Mouse (Mus musculus): ENCODE measurements around the gene Gm19668. TPM values are rescaled to one million over a fixed set of nuclear protein-coding genes. Genes with fewer than 3 reads are reported as not detected.
"Not testable (repeated sequence)": the region's sequence is repeated elsewhere in the genome, so short reads cannot be mapped to it uniquely, and the experiment has no call there.

Gene Gm19668
- total and polyA plus RNA-seq, 2 experiments from 2014 or later, result not detected

DNA sequence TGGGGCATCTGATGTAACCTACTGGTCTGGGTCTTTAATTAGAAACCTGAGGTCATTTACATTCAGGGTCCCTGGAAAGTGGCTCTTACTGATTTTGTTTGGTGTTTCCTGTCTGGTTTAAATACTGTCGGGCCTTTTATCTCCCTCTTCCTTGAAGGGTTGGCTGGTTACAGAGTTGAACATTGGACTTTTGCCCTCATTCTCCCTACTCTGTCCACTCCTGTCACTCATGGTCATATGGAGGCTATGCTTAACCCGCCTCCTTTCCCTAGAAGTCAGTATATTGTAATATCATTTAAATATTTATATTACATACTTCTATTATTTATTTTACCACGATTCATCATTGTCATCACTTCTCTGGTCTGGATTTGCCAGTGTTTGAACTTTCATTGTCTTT lies 5.2 kb upstream of the Gm19668 start:
- WGBS, result 57% methylated on average over 3 of the region's 3 CpGs
- H3K9me3 ChIP-seq (replicated peaks; ENCODE audit: control insufficient read depth, low read length), result no peaks in the 10 kb centered on the region
- H3K27me3 ChIP-seq (ENCODE audit: control insufficient read depth, insufficient read depth, low read length), result no peaks in the 10 kb centered on the region
- no peaks in the 10 kb centered on the region for H3K36me3 ChIP-seq (replicated peaks; ENCODE audit: control insufficient read depth, insufficient read depth, low read length)
- H3K4me3 ChIP-seq (ENCODE audit: low read depth, low read length), result no peak overlapping the region
- no peak for TF ChIP-seq EP300 (IDR thresholded peaks at IDR 0.05; ENCODE audit: low read depth)
- no peak for TF ChIP-seq CTCF (IDR thresholded peaks at IDR 0.05; ENCODE audit: low read depth)
- DNase-seq (ENCODE audit: low spot score) (no peak), ATAC-seq (ENCODE audit: insufficient read depth, low read depth) (no peak)
- no peak overlapping the region for H3K4me2 ChIP-seq (ENCODE audit: low read depth, low read length)
- H3K4me1 ChIP-seq (ENCODE audit: control insufficient read depth, insufficient read depth), result no peaks in the 10 kb centered on the region
- H3K27ac ChIP-seq (ENCODE audit: low read depth), result no peak overlapping the region
- H3K9ac ChIP-seq (replicated peaks; ENCODE audit: low read depth, low read length), result no peak overlapping the region

DNA sequence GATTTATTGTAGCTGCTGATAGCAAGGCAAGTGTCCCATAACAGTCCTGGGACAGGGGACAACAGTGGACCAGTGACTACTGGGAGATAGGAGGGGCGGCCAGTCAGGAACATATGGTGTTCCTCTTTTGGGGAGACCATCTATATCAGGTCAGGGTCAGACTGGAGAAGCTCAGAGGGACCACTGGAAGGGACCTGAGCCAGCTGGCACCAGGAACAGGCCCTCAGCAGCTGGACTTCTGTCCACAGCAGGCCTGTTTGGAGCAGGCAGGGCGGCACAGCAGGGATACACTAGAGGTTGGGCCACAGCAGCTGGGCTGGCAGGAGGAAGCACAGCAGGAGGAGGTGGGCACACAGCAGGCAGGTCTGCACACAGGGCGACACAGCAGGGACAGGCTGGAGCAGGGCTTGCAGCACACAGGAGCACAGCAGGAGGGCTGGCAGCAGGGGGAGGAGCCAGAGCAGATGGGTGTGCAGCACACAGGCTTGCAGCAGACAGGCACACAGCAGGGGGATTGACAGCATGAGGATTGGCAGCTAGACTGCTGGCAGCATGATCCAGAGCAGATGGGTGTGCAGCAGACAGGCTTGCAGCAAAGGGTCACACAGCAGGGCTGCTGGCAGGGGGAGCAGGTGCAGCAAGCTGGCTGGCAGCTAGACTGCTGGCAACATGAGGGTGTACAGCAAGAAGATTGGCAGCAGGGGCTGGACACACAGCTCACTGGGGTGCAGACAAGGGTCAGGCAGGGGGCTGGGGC lies 591 bp downstream of the Gm19668 start:
- not testable (repeated sequence) for H3K27me3 ChIP-seq (ENCODE audit: control insufficient read depth, insufficient read depth, low read length); H3K36me3 ChIP-seq (replicated peaks; ENCODE audit: control insufficient read depth, insufficient read depth, low read length); H3K4me3 ChIP-seq (ENCODE audit: low read depth, low read length); H3K27ac ChIP-seq (ENCODE audit: low read depth); H3K4me1 ChIP-seq (ENCODE audit: control insufficient read depth, insufficient read depth); H3K4me2 ChIP-seq (ENCODE audit: low read depth, low read length); H3K9me3 ChIP-seq (replicated peaks; ENCODE audit: control insufficient read depth, low read length); DNase-seq (ENCODE audit: low spot score); H3K9ac ChIP-seq (replicated peaks; ENCODE audit: low read depth, low read length)
- ATAC-seq (ENCODE audit: insufficient read depth, low read depth), result peak; percentile 17; the same call in 1 of the 2 replicates
- WGBS, result 30% methylated on average over 3 of the region's 3 CpGs

DNA sequence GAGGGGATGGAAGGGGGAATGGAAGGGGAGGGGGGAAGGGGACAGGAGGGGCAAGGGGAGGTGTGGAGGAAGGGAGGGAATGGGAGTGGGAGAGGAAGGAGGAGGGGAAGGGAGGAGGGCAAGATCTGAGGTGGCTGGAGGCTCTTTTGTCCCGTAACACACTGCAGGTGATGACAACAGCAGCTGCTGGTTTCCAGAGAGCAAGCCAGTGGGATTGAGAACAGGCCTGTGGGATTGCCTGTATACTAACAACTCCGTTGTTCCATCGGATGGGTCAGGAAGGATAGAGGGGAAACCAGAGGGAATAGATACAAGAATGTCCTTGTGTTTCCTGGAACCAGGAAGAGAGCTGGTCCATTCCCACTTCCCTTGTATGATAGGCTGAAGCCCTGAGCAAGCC lies 1.3 kb downstream of the Gm19668 start:
- ATAC-seq (ENCODE audit: insufficient read depth, low read depth), result peak; percentile 39
- WGBS, result 14% methylated on average over 3 of the region's 3 CpGs
- no peaks in the 10 kb centered on the region for H3K36me3 ChIP-seq (replicated peaks; ENCODE audit: control insufficient read depth, insufficient read depth, low read length)
- DNase-seq (ENCODE audit: low spot score), result peak; percentile 47
- TF ChIP-seq CTCF (IDR thresholded peaks at IDR 0.05; ENCODE audit: low read depth) (no peak), EP300 (IDR thresholded peaks at IDR 0.05; ENCODE audit: low read depth) (no peak)
- H3K27me3 ChIP-seq (ENCODE audit: control insufficient read depth, insufficient read depth, low read length), result no peaks in the 10 kb centered on the region
- H3K9ac ChIP-seq (replicated peaks; ENCODE audit: low read depth, low read length), result no peak overlapping the region
- no peaks in the 10 kb centered on the region for H3K9me3 ChIP-seq (replicated peaks; ENCODE audit: control insufficient read depth, low read length)
- no peak overlapping the region for H3K4me2 ChIP-seq (ENCODE audit: low read depth, low read length)
- H3K27ac ChIP-seq (ENCODE audit: low read depth), result no peak overlapping the region
- no peaks in the 10 kb centered on the region for H3K4me1 ChIP-seq (ENCODE audit: control insufficient read depth, insufficient read depth)
- no peak overlapping the region for H3K4me3 ChIP-seq (ENCODE audit: low read depth, low read length)

GRCm38 (mm10) chr10:77794976-77795375 lies 4.0 kb downstream of the Gm19668 start, which contains the start of gene Gm9639:
Gene Gm9639 (minus strand): TSS chr10:77795076.
- H3K4me1 ChIP-seq (ENCODE audit: control insufficient read depth, insufficient read depth), result no peaks in the 10 kb centered on the region
- no peaks in the 10 kb centered on the region for H3K9me3 ChIP-seq (replicated peaks; ENCODE audit: control insufficient read depth, low read length)
- H3K27me3 ChIP-seq (ENCODE audit: control insufficient read depth, insufficient read depth, low read length), result no peaks in the 10 kb centered on the region
- H3K27ac ChIP-seq (ENCODE audit: low read depth), result no peak within 1 kb of the TSS
- no peak for DNase-seq (ENCODE audit: low spot score)
- no peak for TF ChIP-seq CTCF (IDR thresholded peaks at IDR 0.05; ENCODE audit: low read depth)
- TF ChIP-seq EP300 (IDR thresholded peaks at IDR 0.05; ENCODE audit: low read depth), result no peak
- no peak within 1 kb of the TSS for H3K9ac ChIP-seq (replicated peaks; ENCODE audit: low read depth, low read length)
- 63% methylated on average over 2 of the region's 2 CpGs for WGBS
- H3K4me2 ChIP-seq (ENCODE audit: low read depth, low read length), result no peak within 1 kb of the TSS
- no peak for ATAC-seq (ENCODE audit: insufficient read depth, low read depth)
- no peaks in the 10 kb centered on the region for H3K36me3 ChIP-seq (replicated peaks; ENCODE audit: control insufficient read depth, insufficient read depth, low read length)
- H3K4me3 ChIP-seq (ENCODE audit: low read depth, low read length), result no peak within 1 kb of the TSS

DNA sequence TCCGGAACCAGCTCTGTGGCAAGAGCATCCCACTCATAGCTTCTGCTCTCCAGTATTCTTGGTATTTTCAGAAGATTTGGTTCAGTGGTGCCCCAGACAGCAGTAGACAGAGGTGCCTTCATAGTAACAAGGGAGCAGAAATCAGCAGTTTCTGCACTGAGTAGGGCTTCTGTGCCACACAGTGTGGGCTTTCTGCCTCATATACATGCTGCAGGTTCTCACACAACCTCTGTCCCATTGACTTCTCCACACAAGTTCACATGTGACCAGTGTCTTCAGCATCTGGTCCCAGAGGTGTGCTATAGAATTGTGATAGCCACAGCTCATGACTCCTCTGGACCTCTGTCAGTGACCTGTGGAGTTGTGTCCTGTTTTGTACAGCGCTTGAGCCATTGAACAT lies 10.3 kb downstream of the Gm19668 start:
- WGBS, result 85% methylated on average over 2 of the region's 2 CpGs
- no peaks in the 10 kb centered on the region for H3K36me3 ChIP-seq (replicated peaks; ENCODE audit: control insufficient read depth, insufficient read depth, low read length)
- no peak for ATAC-seq (ENCODE audit: insufficient read depth, low read depth)

DNA sequence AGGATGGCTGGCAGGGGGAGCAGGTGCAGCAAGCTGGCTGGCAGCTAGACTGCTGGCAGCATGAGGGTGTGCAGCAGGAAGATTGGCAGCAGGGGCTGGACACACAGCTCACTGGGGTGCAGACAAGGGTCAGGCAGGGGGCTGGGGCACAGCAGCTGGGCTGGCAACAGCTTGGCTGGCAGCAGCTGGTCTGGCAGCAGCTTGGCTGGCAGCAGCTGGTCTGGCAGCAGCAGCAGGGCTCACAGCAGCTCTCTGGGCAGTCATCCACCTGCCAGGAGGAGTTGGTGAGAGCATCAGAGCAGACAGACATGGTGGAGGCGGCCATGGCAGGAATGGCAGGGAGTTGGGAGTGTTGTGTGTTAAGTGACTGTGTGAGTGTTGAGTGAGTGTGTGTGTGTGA lies 11.1 kb downstream of the Gm19668 start, which contains the start of gene Gm7137:
TSS of gene Gm7137 (minus strand) at position 325 of the 400 bp plus-strand sequence.
- not testable (repeated sequence) for H3K9ac ChIP-seq (replicated peaks; ENCODE audit: low read depth, low read length); H3K4me2 ChIP-seq (ENCODE audit: low read depth, low read length); ATAC-seq (ENCODE audit: insufficient read depth, low read depth); H3K9me3 ChIP-seq (replicated peaks; ENCODE audit: control insufficient read depth, low read length); H3K27ac ChIP-seq (ENCODE audit: low read depth); H3K36me3 ChIP-seq (replicated peaks; ENCODE audit: control insufficient read depth, insufficient read depth, low read length); H3K27me3 ChIP-seq (ENCODE audit: control insufficient read depth, insufficient read depth, low read length); H3K4me3 ChIP-seq (ENCODE audit: low read depth, low read length); DNase-seq (ENCODE audit: low spot score); H3K4me1 ChIP-seq (ENCODE audit: control insufficient read depth, insufficient read depth)
- WGBS, result 60% methylated on average over 1 of the region's 1 CpGs

More for the DNA sequence above, 10.3 kb downstream of the Gm19668 start:
- TF ChIP-seq EP300 (IDR thresholded peaks at IDR 0.05; ENCODE audit: low read depth), result no peak
- TF ChIP-seq CTCF (IDR thresholded peaks at IDR 0.05; ENCODE audit: low read depth), result no peak
- Histone ChIP-seq H3K27ac (ENCODE audit: low read depth) (no peak overlapping the region), H3K4me1 (ENCODE audit: control insufficient read depth, insufficient read depth) (no peaks in the 10 kb centered on the region), H3K9me3 (replicated peaks; ENCODE audit: control insufficient read depth, low read length) (no peaks in the 10 kb centered on the region), H3K9ac (replicated peaks; ENCODE audit: low read depth, low read length) (no peak overlapping the region), H3K4me2 (ENCODE audit: low read depth, low read length) (no peak overlapping the region), H3K4me3 (ENCODE audit: low read depth, low read length) (no peak overlapping the region), H3K27me3 (ENCODE audit: control insufficient read depth, insufficient read depth, low read length) (no peaks in the 10 kb centered on the region)
- no peak for DNase-seq (ENCODE audit: low spot score)

- not testable (repeated sequence) for H3K4me3 ChIP-seq (ENCODE audit: low read depth, low read length); H3K9me3 ChIP-seq (replicated peaks; ENCODE audit: control insufficient read depth, low read length); H3K36me3 ChIP-seq (replicated peaks; ENCODE audit: control insufficient read depth, insufficient read depth, low read length); H3K4me1 ChIP-seq (ENCODE audit: control insufficient read depth, insufficient read depth); H3K27ac ChIP-seq (ENCODE audit: low read depth); H3K9ac ChIP-seq (replicated peaks; ENCODE audit: low read depth, low read length); DNase-seq (ENCODE audit: low spot score); H3K27me3 ChIP-seq (ENCODE audit: control insufficient read depth, insufficient read depth, low read length); H3K4me2 ChIP-seq (ENCODE audit: low read depth, low read length)
- peak; percentile 88 for ATAC-seq (ENCODE audit: insufficient read depth, low read depth)
- WGBS, result 10% methylated on average over 1 of the region's 3 CpGs
These were observed 15.5 kb downstream of the Gm19668 start for GRCm38 (mm10) chr10:77783396-77783795.

DNA sequence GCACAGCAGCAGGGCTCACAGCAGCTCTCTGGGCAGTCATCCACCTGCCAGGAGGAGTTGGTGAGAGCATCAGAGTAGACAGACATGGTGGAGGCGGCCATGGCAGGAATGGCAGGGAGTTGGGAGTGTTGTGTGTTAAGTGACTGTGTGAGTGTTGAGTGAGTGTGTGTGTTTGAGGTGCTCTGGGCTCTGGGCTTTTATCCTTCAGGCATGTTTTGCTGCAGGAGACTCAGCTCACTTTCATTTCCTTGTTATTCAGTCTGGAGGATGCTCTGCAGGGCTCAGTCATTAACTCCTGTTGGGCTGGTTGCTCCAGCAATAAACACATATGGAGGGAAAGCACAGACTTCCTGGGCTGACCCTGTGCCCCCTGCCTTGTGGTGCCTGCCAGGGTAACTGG lies 16.5 kb downstream of the Gm19668 start, which contains the start of gene Gm3250:
TSS of gene Gm3250 (minus strand) at position 101 of the 400 bp plus-strand sequence.
- not testable (repeated sequence) for H3K4me3 ChIP-seq (ENCODE audit: low read depth, low read length); H3K4me2 ChIP-seq (ENCODE audit: low read depth, low read length); H3K27me3 ChIP-seq (ENCODE audit: control insufficient read depth, insufficient read depth, low read length); H3K36me3 ChIP-seq (replicated peaks; ENCODE audit: control insufficient read depth, insufficient read depth, low read length); H3K9me3 ChIP-seq (replicated peaks; ENCODE audit: control insufficient read depth, low read length); H3K4me1 ChIP-seq (ENCODE audit: control insufficient read depth, insufficient read depth); ATAC-seq (ENCODE audit: insufficient read depth, low read depth); DNase-seq (ENCODE audit: low spot score); H3K27ac ChIP-seq (ENCODE audit: low read depth); H3K9ac ChIP-seq (replicated peaks; ENCODE audit: low read depth, low read length)
- WGBS, result no CpG with 5 or more reads among the region's 1 CpGs
